Mouse (Mus musculus) thymus, postnatal 4 days (tissue): ENCODE measurements around the gene Rabgap1l.

ENCODE experiments used
- DNase-seq: peaks from one replicate; pipeline ENCODE4 v3.0.0; 2021

Gene Rabgap1l

GRCm38 (mm10) chr1:160370552-160370951 is 422.5 kb downstream of the Rabgap1l start:
- no peak for DNase-seq

- DNase-seq, result no peak
Observed at GRCm38 (mm10) chr1:160366615-160367014, 426.4 kb downstream of the Rabgap1l start.

- DNase-seq, result no peak
Observed at GRCm38 (mm10) chr1:160357268-160357667, 435.7 kb downstream of the Rabgap1l start.

- no peak for DNase-seq
Observed at GRCm38 (mm10) chr1:160353732-160354455, 439.1 kb downstream of the Rabgap1l start.

- no peak for DNase-seq
Observed at GRCm38 (mm10) chr1:160352309-160352708, 440.7 kb downstream of the Rabgap1l start.

DNA sequence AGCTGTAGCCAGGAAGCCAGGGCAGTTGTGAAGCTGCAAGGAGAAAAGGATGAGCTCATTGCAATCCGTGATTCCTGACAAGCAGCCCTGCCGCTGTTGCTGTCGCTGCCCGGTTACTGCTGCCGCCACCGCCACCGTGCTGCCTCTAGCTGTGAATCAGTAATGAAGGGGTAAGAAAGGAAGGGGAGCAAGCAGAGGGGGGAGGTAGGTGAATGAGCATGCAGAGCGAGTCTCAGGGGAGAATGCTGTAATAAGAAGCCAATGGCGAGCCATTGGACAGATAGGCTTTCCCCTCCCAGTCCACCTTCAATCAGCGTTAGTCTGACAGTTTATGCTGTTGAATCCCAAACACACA is 441.2 kb downstream of the Rabgap1l start:
- peak; percentile 31 for DNase-seq

DNA sequence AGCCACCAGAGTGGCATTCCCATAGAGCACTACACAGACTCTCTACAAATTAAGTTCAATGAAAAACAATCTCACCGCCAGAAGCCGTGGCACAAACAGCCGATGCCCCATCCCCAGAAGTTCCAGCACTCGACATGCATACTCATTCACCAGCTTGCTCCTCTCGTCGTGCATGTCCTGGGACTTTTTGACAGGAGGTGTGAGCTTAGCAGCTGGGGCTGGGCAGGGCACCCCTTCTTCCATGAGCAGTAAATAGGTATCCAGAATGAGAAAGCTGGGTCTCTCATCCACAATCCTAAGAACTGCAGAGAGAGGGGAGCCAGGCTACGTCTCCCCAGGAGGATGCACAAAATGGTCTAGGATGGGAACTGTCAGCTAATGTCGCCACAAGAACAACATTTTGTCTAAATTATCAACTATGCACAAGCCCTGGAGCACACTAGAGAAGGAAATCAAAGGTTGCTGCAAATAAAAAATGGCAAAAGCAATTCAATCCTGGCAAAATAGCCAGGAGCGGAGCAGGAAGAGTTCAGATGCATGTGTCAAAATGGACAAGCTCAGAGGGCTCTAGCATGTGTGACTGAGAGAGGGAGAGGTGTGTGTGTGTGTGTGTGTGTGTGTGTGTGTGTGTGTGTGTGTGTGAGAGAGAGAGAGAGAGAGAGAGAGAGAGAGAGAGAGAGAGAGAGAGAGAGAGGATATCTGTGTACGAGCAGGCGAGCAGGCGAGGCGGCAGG is 441.7 kb downstream of the Rabgap1l start:
- no peak for DNase-seq

- DNase-seq, result no peak
Observed at GRCm38 (mm10) chr1:160340653-160341052, 452.4 kb downstream of the Rabgap1l start.

DNA sequence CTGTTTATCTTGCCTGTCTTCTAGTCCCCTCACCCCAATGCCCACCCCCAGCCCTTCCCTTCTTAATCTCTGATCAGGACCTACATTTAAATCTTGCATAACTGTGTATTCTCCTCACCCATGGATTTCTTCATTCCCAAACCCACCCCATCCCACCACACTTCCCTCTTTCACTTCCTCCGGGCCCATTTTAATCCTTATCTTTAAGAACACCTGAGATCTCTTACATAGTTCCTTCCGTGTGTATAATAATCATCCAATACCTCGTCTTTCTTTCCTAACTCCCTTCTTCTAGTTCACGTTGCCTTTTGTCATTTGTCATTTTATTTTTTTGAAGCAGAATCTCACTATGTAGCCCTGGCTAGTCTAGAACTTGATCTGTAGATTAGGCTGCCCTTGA is 453.6 kb downstream of the Rabgap1l start:
- no peak for DNase-seq

DNA sequence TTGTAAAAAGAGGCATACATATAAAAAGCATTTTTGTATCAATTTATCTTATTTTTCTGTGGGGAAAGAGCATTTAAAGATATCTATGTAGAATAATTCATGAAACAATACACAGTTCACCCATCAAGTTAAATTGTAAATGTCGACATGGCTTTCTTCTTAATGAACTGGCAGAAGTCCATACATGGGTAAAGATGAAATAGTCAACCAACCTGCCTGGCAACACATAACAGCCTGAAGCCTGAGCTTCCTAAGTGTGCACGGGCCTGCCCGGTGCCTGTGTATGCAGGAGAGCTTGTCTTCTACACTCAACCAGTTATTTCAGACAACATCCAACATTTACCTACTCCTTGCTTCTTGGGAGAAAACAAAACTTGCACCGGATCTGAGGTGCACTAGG is 458.2 kb downstream of the Rabgap1l start:
- DNase-seq, result no peak

GRCm38 (mm10) chr1:160330828-160331227 is 462.2 kb downstream of the Rabgap1l start:
- DNase-seq, result no peak

GRCm38 (mm10) chr1:160330222-160330621 is 462.8 kb downstream of the Rabgap1l start:
- DNase-seq, result no peak

- DNase-seq, result no peak
Observed at GRCm38 (mm10) chr1:160329788-160330187, 463.2 kb downstream of the Rabgap1l start.

- no peak for DNase-seq
Observed at GRCm38 (mm10) chr1:160327531-160327930, 465.5 kb downstream of the Rabgap1l start.

GRCm38 (mm10) chr1:160325542-160325941 is 467.5 kb downstream of the Rabgap1l start:
- peak; percentile 16 for DNase-seq

DNA sequence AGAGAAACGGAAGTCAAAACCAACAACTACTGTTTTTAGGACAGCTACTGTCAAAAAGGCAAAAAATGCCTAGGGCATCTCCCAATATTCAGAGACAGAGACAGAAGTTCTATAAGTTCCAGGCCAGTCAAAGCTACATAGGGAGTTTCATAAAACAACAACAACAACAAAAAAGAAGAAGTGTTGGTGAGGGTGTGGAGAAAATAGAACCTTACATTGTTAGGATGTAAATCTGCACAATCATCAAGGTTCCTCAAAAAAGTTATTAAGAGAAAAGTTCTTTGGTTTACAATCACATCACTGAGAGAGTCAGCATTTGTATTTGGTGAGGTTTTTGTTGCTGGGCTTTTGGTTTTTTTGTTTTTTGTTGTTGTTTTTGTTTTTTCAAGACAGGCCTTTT is 472.3 kb downstream of the Rabgap1l start:
- no peak for DNase-seq

DNA sequence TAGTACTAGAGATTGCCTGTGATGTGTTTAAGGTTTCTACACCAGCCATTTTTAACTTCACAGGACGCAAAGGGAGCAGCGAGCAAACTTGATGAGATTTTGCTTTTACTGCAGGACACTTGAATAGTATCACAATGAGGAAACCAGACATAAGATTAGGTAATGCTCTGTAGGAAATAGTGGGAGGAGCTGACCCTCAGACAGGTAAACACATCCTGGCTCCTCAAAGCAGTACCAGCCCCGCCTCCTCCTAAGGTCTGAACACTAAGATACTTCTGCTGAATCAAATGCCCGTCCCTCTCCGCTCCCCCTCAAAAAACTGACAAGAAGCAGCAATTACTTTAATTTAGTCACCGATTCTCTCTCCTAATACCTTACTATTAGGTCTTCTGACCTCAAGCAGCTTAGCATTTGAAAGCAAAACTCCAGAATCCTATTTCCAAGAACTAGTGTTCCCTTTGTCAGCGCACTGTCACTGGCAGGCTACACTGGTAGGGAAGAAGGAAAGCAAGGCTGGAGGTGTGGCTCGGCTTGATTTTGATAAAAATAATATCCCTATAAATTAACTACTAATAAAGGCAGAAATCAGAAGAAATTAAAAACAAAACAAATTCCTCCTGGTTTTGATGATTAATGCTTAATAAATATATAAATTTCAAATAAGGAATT is 474.8 kb downstream of the Rabgap1l start:
- DNase-seq, result no peak

GRCm38 (mm10) chr1:160316239-160316638 is 476.8 kb downstream of the Rabgap1l start:
- DNase-seq, result no peak

GRCm38 (mm10) chr1:160312658-160313057 is 480.4 kb downstream of the Rabgap1l start:
- no peak for DNase-seq

DNA sequence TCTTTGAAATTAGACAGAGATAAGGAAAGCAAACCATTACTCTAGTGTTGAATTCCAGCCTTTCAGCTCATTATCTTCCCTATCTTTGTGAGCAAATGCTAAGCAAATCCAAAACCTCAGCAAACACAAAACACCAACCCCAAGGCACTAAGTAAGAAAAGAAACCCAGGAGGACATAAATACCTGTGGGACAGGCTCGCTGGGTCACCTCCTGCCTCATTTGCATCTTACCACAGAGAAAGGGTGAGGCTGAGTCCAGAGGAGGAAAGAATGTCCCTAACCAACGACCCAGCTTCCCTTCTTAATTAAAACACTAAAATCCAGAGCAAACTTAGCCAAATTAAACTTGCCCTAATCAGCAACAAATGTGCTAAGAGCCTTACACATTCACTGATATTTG is 481.1 kb downstream of the Rabgap1l start:
- no peak for DNase-seq

- DNase-seq, result no peak
Observed at GRCm38 (mm10) chr1:160309951-160310350, 483.1 kb downstream of the Rabgap1l start.

GRCm38 (mm10) chr1:160308996-160309395 is 484.0 kb downstream of the Rabgap1l start:
- peak; percentile 64 for DNase-seq

DNA sequence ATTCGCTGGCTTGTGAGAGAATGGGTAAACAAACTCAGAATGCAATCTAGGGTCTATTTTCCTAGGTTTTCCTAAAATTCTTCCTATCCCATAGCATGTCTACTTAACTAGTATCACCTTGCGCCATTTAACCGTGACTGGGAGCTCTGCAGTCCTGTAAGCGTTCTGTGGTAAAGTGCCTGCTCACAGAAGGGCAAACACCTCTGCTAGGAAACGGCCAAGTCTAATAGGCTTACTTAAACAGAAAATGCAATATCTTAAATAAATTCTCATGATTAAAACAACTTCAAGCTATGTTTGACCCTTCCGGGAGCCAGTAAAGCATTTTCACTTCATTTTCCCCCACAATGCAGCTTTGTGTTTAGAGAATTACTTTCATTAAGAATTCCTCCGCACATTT is 484.5 kb downstream of the Rabgap1l start:
- no peak for DNase-seq
